Mouse (Mus musculus) adrenal gland, postnatal 0 days (tissue): ENCODE data around the gene Pax5. TPM values are rescaled to one million over a fixed set of nuclear protein-coding genes. Genes with fewer than 3 reads are reported as not detected.

ENCODE experiments used
- microRNA-seq: library from miRNA; unstranded; fragments of <30 nt; microRNA quantifications from one replicate; pipeline ENCODE4, GENCODE M21; 2016; ENCODE audit warnings: borderline replicate concordance; ENCODE audit not compliant: insufficient number of aligned reads
- polyA plus RNA-seq: library from polyadenylated mRNA; unstranded; fragments of >200 nt; fragmentation: Nextera tagmentation; extraction: Ambion mirVana; gene quantifications from 2 replicates; pipeline ENCODE4 v1.2.1, GENCODE M21; 2015

Pax5 gene
- 0.06 and 0.87 TPM in 2 replicates for polyA plus RNA-seq

DNA sequence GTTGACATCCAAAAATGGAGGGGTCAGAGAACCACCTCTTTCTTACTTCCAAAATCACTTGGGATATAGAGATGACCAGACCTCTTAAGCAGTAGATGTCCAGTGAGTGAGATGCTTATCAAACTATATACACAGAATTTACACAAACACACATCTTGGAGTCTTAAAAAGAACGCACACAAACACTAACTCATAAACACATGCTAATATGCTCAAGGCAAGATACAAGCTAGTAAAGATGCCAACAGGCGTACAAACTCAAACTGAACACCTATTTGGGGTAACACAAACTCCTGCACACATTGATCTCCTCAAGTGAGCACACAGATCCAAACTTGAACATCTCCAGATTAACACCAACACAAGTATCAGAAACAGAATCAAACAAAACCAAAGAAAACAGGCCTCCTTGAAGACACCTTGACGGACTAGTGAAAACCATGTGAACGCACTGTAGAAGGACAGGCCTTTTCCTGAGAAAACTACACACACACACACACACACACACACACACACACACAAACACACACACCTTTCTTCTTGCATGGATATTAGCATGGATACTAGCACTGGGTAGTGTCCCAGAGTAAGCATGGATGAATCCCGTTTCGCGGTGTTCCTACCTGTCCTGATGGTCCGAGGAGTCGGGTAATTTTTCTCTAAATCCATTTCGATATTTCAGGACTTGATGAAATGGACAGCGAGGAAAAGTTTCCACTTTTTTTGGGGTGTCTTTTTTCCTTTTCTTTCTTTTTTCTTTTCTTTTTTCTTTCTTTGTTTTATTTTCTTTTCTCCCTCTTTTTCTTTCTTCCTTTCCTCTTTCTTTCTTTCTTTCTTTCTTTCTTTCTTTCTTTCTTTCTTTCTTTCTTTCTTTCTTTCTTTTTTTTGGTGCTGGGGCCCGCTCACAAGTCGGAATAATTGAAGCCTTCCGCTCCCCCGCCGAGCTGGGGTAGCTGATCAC lies at the start of gene Pax5:
Gene Pax5 (minus strand): TSS at position 748 of the 961 bp plus-strand sequence.

DNA sequence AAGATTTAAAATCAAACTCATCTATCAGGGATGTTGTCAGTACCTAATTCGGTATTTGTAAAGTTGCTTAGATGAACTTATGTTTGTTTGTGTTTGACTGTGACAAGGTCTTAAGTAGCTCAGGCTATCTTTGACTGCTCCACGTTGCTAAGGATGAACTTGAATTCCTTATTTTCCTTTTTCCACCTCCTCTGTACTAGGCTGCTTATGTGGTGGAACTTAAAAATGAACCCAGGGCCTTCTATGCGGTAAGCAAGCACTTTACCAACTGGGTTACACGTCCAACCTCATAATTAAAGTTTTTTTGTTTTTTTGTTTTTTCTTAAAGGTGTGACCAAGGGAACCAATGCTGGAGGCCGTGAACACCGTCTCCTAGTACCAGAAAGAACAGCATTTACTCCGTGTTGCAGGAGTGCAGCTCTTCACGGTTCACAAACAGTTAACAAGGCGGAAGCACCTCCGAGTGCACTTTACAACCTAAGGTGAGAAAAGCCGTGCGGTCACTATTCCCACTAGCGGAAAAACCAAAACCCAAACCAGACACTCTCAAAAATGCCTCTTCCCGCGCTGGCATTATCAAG lies 45.4 kb upstream of the Pax5 start, which contains the start of gene Zcchc7:
Gene Zcchc7 (plus strand): TSS at position 325 of the 581 bp plus-strand sequence.

Small RNA genes lying within 50 kb of the gene (microRNA-seq; reads per million reads assigned to microRNA genes)
- not detected for gene Mir5120

Other genes with a start within 250 kb of the Pax5 start
- 26.4 and 28.8 TPM in 2 replicates for gene Zcchc7, start 45.4 kb upstream of the Pax5 start, polyA plus RNA-seq